Mouse (Mus musculus): ENCODE data around the gene Prrx2. TPM values are rescaled to one million over a fixed set of nuclear protein-coding genes. Genes with fewer than 3 reads are reported as not detected.

Gene Prrx2
- 16.7 and 38.6 TPM in 2 replicates for polyA plus RNA-seq (2012; rRNA removed)

DNA sequence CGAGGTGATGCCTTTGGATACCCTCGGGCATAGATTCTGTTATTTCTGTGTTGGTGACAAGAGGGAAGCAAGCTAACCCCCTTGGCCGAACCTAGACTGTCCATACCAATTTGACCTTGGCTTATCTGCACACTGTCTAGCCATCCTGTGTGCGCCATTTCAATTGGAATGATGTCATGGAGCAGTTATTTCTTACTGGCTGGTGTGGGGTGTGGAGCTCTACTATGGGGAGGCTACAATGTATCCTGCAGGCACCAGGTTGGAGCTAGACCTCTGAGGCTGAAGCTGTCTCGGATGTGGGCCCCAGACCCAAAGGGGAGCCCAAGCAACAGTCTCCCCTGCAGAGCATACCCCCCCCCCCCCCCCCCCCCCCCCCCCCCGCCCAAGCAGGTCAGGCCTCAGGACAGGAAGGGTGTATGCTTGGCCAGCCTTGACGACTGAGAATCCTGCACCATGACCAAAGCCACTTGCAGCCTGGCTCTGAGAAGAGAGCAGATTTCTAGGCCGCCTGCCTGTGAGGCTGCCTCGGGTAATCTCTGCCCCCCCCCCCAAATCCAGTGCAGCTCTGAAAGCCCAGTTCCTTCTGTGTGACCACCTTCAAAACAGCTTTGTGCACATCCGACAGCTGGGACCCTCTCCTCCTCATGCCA, at the start of gene Prrx2:
Gene Prrx2, plus strand, starts transcription at position 600 of the 650 bp plus-strand sequence.

GRCm38 (mm10) chr2:30803604-30804003, 31.2 kb upstream of the Prrx2 start, which contains the start of gene 1700001O22Rik:
Gene 1700001O22Rik (minus strand): TSS chr2:30803661.

DNA sequence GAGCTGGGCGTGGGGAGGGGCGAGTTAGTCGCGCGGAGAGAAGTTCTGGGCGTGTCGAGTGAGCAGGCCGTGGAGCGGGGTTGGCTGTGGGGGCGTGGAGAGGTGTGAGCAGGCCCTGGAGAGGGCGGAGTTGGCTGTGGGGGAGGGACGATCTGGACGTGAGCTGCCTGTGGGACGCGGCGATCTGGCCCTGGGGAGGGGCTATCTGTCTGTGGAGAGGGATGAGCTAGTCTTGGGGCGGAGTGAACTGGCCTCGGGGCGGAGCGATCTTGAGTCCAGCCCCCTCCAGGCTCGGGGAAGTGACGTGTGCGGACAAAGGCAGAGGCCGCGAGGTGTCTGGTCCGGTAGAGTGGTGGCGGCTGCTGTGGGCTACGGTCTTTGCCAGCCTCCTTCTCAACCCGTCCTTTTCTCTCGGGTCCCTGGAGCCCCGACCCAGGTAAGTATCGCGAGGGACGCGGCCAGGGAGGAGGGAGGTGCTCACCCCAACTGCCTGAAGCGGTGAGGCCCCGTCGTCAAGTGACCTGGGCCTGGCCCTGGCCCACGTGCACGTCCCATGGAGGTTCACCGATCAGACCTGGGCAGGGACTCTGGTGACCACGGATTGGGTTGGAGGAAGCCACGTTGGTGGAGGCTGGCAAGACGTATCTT, 27.0 kb upstream of the Prrx2 start, which contains the start of gene Ntmt1:
Gene Ntmt1, plus strand, starts transcription at position 179 of the 648 bp plus-strand sequence.

DNA sequence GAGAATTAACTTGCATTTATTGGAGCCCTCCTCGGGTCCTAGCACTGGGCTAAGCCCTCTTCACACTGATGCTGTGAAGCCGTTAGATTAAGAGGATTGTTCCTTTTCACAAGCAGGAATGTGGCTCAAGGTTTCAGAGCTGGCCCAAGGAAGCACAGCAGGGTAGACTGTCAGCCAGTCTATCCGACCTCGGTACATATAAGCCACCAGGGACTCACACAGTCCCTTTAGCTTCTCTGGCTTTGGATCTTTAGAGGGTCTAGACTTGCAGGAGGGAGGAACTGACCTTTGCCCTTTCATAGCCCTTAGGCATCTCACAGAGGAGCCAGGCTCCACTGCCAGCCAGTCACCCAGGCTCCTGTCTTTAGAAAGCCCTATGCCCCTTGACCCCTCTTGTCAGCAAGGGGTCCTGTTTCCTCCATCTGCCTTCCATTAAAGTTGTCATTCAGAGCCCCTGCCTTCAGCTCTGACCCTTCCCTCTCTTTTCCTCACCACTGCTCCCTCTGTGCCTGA, 4.4 kb upstream of the Prrx2 start, which contains the start of gene Asb6:
Gene Asb6, minus strand, starts transcription at position 51 of the 513 bp plus-strand sequence.

DNA sequence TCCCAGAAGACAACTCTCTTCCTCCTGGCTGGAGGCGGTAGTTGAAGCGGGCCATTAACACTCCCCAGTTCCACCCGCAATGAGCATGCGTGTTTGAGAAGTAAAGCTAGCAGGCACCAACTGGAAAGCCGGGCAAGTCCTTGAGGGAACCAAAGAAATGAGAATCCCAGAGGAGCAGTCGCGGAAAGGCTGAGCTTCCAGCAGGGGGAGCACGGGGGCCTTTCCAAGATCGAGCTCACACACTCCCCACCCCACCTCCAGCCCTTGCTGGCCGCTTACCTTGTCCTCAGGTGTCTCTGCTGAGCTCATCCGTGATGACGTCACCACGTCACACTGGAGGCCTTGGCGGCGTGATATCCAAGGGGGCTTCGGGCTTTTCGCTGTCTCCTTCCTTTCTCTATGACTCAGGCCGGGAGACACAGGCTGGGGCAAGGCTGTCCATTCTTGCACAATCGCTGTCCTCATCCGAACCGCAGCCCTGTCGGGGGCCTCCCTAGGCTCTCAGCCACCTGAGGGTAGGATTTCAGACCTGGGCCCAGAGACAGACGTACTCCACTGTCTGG, 94.8 kb downstream of the Prrx2 start, which contains the start of gene Ptges:
Gene Ptges, minus strand, starts transcription at position 381 of the 563 bp plus-strand sequence.

Other genes with a start within 250 kb of the Prrx2 start
- gene Cstad, start 239.9 kb upstream of the Prrx2 start, polyA plus RNA-seq (2012; rRNA removed): 0.60 and 0.90 TPM in 2 replicates
- 1.9 and 4.1 TPM in 2 replicates for gene 1700001O22Rik, start 31.3 kb upstream of the Prrx2 start, polyA plus RNA-seq (2012; rRNA removed)
- 70.0 and 70.5 TPM in 2 replicates for gene Ntmt1, start 27.1 kb upstream of the Prrx2 start, polyA plus RNA-seq (2012; rRNA removed)
- gene Asb6, start 4.6 kb upstream of the Prrx2 start, polyA plus RNA-seq (2012; rRNA removed): 44.9 and 45.4 TPM in 2 replicates
- gene Ptges, start 94.9 kb downstream of the Prrx2 start, polyA plus RNA-seq (2012; rRNA removed): 3.5 and 7.1 TPM in 2 replicates
- 36.4 and 37.1 TPM in 2 replicates for gene Tor1b, start 118.0 kb downstream of the Prrx2 start, polyA plus RNA-seq (2012; rRNA removed)
- gene Tor1a, start 133.0 kb downstream of the Prrx2 start, polyA plus RNA-seq (2012; rRNA removed): 65.9 and 74.3 TPM in 2 replicates
- 84.3 and 86.1 TPM in 2 replicates for gene BC005624, start 147.2 kb downstream of the Prrx2 start, polyA plus RNA-seq (2012; rRNA removed)
- gene Usp20, start 147.3 kb downstream of the Prrx2 start, polyA plus RNA-seq (2012; rRNA removed): 33.0 and 35.4 TPM in 2 replicates